Mouse (Mus musculus) v-Abl transformed pro-B cells (cell line): Measurements from ENCODE around the gene Wnt5b.

Experiments used
- in situ Hi-C, 2 experiments: fragments of 400-800 bp; cut with MboI; formaldehyde crosslinking; loops; one replicate each; pipeline ENCODE4 v1.15.1; 2025; ENCODE audit not compliant: unreplicated experiment in 2 of 2

Gene Wnt5b

DNA sequence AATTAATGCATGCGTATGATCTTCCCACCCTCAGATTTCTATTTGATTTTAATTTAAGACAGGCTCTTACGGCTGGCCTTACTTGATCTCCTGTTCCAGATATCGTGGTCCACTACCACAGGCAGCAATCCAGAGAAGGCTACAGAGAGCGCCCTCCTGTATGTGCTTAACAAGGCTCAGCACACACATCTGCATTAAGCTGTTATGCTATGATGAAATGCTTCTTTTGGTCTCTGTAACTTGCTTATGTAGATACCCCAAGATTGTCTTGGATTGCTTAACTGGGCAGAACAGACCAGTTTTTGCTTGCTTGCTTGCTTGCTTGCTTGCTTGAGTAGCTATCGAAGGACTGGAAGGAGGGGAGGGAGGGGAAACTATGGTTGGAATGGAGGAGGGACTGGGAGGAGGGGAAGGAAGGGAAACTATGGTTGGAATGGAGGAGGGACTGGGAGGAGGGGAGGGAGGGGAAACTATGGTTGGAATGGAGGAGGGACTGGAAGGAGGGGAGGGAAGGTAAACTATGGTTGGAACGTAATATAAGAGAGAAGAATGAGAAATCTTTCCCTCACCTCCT is 112.3 kb downstream of the Wnt5b start:
- in situ Hi-C loops, result loop anchor here (5.0 to 25.0 kb wide), 6 partner anchors 305 to 1245 kb away; partner anchors contain the start of genes Bms1 (in 2 of the 2), Ankrd26 (in 1 of the 2) and Ret (in 1 of the 2)

DNA sequence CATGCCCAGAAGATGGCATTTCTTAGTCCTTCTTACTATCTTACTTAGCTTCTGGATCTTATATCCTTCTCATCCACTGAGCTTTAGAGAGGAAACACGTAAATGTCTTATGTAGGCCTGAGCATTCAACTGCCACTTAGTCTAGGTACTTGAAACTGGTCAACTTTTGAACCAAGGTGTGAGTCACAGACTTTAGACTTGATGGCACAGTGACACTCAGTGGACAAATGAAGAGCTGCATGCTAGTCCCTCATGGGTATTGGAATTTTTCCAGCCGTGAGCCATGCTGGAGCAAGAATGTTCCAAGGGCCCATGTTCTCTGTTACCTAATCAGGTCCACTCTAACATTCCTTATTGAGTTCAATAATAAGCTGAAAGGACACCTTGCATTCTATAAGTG is 113.6 kb downstream of the Wnt5b start:
- in situ Hi-C loops, result loop anchor here (5.0 to 25.0 kb wide), 6 partner anchors 303 to 1243 kb away; partner anchors contain the start of genes Bms1 (in 2 of the 2), Ankrd26 (in 1 of the 2) and Ret (in 1 of the 2)

DNA sequence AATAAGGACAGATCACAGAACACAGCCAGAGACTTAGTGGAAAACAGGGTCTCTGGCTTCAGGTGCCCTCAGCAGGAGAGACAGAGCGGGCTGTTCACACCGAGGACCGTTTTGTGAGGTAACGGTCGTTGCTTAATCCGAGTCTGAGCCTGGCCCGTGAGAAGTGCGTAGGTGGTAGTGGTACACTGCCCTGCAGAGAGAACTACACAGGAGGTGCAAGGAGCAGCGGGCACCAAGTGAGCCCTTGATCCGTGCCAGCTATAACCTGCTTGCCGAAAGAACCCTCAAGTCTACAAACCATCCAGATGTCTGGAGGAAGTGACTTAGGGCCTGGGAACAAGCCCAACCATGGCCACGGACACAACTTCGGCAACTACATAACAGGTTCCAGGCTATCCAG is 114.8 kb downstream of the Wnt5b start:
- in situ Hi-C loops, result loop anchor here (5.0 to 25.0 kb wide), 7 partner anchors 37 to 1242 kb away; partner anchors contain the start of genes Bms1 (in 2 of the 2), Ankrd26 (in 1 of the 2) and Ret (in 1 of the 2)

DNA sequence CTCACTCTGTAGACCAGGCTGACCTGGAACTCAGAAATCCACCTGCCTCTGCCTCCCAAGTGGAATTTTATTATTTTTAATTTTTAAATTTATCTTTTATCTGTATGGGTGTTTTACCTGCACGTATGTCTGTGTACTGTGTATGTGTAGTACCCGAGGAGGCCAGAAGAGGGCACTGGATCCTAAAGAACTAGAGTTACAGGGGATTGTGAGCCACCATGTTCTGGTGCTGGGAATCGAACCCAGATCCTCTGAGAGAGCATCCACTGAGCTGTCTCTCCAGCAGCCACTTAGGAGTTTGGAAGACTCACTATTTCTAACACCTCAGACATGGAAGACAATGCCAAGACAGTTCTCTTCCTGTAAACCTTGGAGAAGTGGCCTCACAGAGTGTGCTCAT is 115.5 kb downstream of the Wnt5b start:
- in situ Hi-C loops, result loop anchor here (5.0 to 25.0 kb wide), 7 partner anchors 36 to 1241 kb away; partner anchors contain the start of genes Bms1 (in 2 of the 2), Ankrd26 (in 1 of the 2) and Ret (in 1 of the 2)

DNA sequence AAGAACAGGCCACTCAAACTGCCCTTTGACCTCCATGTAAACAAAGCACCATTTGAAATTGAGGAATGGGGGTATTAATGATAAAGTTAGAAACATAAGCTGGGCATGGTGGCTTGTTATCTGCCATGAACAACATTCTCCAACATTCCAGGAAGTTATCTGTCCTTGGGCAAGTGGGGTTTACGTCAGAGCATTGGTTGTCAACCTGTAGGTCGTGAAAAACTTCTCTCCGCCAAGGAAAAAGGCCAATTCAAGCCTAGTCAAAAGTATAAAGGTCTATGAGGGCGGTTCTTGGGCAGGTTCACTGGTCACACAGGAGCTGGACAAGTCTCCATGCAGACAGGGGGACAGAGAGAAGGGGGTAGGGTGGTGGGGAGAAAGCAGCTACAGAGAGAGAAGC is 123.1 kb downstream of the Wnt5b start:
- in situ Hi-C loops, result no loop called here

DNA sequence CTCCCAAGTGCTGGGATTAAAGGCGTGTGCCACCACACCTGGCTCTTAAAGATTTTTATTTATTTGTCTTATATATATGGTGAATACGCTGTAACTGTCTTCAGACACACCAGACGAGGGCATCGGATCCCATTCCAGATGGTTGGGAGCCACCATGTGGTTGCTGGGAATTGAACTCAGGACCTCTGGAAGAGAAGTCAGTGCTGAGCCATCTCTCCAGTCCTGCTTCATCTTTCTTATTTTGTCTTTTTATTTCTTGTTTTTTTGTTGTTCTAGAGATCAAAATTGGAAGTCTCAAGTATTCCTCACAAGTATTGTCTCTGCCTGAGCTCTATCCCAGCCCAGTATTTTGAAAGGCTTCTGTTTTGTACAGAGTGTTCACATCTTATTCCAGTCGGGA is 123.8 kb downstream of the Wnt5b start:
- in situ Hi-C loops, result no loop called here

DNA sequence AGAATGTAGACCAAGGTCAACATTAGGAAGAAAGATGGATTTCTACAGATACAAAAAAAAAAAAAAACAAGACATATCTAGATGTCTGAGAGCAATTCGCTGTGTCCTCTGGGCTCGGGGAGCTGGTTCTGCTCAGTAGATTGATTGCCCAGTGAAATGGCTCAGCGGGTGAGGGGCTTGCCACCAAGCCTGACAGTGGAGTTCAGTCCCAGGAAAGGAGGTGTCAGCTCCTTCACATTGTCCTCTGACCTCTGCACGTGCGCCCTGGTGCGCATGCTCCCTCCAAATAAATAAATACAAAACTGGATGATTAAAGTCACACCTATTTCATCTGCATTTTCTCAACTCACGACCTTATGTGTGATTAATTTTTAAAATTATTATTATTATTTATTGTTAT is 124.7 kb downstream of the Wnt5b start:
- in situ Hi-C loops, result no loop called here

DNA sequence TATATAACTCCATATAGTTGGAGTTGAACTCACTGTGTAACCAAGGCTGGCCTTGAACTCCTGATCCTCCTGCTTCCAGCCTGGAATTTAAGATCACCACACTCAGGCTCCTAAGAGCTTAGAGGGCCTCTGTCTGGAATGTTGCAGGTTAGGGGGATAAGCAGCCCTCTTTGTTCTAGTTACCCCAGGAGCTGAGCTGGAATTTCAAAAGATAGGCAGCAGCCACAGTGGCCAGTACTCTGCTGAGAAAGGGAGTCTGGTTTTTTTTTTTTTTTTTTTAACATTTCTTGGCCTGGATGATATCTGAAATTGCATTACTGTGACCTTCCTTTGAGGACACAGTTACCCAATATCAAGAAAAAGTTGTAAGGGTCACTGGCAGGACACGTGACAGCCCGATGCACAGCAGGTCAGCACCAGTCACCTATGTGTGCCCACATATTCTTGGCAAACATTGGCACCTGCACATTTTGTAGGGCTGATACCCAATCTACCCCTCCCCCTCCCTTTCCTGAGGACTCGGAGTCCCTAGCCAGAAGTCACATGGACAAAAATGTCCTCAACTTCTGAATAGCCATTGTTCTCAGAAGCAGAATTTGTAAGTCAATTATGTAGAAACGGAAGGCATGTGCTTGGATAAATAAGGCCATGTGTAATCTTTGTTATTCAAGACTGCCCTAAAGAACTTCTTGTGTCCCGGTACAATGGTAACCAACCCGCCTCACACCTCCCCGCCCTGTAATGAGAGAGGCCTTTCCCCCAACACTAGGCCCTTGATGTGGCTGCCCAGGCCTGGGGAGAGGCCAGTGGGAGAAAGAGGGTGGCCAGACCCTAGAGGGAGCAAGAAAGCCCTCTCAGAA is 125.5 kb downstream of the Wnt5b start:
- in situ Hi-C loops, result no loop called here

DNA sequence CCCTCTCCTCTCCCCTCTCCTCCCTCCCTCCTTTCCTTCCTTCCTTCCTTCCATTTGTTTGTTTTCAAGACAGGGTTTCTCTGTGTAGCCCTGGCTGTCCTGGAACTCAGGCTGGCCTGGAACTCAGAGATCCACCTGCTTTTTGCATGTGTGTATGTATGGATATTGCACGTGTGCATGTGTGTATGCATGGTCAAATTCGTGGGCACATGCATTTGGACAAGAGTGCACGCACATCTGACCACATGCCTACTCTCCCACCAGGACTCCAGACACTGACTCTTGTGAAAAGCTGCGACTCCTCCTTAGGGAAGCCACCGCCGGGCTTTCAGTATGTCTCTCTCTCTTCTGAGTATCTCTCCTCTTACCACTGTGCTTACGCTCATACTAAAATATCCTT is 126.3 kb downstream of the Wnt5b start:
- in situ Hi-C loops, result no loop called here

DNA sequence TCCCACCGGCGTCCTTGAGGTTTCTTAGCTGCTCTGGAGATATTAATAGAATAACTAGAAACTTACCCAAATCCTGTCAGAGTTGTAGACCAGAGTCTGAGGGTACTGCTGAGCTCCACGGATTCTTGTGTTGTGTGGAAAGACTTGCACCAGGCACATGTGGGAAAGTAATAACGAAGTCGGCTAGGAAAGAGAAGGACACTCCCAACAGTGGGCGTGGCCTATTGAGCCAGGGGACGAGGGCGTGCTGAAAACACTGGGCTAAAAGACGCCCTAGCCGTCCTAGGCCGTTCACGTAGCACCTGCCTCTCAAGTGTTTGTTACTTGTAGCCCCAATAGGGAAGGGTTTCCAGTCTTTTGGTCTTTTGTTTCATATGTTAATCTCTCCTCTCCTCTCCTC is 126.8 kb downstream of the Wnt5b start, which contains the start of gene Adipor2:
Gene Adipor2, minus strand, starts transcription at position 351 of the 400 bp plus-strand sequence.
- in situ Hi-C loops, result no loop called here

DNA sequence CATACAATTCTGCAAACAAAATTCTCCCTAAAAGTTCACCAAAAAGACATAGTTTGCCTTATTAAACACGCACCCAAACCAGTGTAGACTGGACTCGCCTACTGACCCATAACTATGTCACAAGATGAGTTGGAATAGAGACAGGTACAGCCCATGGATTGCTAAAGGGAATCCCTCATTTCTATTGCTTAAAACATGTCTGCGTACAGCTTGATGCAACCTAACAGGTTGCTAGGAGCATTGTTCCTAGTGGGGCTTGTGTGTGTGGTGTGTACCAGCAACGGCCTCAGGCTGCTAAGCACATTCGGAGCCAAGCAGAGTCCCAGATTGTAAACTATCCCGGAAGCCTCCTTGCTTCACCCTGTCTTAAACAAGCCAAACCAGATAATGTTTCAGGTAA is 127.5 kb downstream of the Wnt5b start:
- in situ Hi-C loops, result no loop called here

DNA sequence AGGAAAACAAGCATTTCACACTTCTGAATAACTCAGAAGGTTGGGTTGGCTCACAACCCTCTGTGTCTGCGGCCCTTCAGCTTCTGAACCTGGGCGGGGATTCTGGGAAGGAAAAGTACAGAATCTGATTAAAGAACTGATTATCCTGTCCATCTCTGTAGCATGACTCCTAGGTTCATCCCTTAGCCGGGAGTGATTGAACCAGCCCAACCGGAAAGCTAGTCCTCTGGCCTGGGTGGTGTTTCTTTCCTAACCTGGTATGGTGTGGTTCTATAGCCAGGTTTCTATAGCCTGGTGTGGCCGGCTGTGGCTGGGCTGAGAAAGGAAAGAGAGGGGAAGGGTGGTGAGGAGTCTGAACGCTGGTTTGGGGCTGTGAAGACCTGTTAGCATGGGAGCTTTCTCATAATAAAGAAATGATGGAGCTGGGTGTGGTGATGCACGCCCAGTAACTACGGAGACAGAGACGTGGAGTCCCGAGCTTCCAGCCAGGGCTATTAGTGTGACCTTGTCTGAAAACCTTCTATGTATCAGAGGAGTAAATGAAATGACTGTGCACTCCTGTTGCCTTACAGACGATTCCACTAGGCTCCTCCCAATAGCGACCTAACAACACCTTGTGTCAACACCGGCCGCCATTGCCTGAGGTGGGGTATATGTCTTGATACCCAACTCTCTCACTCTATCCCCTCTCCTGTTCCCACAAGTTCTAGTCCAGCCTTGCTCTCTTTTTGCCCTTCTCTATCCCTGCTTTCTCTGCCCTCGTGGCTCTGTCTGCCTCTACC is 129.7 kb downstream of the Wnt5b start:
- in situ Hi-C loops, result no loop called here

DNA sequence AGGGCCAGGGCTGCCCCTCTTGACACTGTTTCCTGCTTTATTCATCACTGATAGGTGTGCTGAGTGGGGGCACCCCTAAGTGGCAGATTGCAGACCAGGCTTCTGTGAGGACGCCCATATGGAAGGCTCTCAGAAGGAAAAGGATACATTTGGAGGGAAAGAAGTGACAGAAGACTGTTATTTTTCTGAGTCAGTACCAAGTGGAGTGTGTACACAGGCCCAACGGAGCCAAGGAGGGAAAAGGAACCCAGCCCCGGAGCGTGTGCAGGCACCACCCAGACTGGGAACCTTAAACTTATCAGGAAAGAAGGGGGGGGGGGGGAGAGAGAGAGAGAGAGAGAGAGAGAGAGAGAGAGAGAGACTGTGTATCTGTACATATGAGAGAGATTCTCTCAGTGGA is 131.6 kb downstream of the Wnt5b start:
- in situ Hi-C loops, result no loop called here

DNA sequence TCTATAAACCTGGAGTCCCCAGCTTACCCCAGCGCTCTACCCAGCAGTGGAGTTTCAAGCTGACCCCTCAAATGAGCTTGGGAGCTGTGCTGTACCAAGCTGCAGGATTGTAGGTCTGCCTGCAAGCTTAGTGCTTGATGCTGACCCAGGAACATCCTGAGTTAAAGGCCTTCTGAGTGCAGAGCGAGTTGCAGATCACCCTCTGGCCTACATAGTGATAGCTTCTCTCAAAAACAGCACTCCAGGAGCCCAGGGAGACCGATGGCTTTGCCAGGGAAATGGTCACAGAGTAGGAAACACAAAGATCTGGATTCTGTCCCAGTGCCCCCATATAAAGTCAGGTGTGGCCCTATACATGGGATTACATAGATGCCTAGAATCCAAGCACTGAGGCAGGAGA is 132.6 kb downstream of the Wnt5b start:
- in situ Hi-C loops, result no loop called here

DNA sequence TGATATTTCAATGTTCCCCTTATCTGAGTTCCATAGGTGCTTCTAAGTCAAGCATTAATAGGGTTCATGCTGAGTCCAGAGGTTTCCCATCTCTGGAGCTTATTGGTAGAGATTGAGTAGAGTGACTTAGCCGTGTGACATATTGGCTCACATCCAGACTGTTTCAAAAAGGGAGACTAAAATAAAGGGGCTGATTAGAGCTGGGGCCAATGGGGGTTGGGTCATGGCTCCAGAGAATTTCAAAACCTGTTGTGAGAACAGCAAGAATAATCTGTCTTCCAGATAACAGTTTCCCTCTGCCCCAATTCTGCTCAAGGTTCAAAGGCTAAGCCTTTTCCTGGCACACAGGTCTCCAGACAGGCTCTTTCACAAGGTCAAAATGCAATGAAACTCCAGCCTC is 134.4 kb downstream of the Wnt5b start:
- in situ Hi-C loops, result no loop called here

DNA sequence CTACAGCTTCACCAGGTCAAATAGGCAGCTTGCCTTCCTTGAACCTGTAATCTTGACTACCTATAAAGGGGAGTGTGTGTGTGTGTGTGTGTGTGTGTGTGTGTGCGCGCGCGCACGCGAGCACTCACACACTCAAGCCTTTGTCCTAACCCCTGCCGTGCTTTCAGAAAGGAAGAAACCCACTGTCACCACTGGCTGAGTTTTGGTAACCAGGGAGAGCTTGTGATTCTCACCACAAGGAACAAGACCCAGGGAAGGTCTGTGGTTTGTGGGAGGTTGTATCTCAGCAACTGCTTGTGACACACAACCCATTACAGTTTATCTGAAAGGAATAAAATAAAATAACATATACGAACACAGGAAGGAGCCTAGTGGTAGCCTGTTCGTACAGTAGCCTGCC is 135.6 kb downstream of the Wnt5b start:
- in situ Hi-C loops, result no loop called here

DNA sequence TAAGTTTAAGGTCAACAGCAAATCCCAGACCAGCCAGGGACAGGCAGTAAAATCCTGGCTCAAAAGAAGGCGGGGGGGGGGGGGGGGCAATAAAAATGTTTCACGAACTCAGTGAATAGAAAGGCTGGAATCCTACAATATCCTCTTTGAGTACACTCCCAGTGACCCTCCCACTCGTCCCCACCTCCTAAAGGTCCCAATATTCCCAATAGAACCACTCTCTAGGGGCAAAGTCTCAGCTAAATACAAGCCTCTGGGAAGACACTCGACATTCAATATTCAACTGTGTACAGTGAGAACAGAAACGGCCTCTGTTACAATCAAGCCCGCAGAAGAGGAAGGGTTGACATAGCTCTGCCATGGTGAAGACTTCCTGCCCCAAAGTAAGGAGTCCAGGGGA is 136.3 kb downstream of the Wnt5b start:
- in situ Hi-C loops, result no loop called here

DNA sequence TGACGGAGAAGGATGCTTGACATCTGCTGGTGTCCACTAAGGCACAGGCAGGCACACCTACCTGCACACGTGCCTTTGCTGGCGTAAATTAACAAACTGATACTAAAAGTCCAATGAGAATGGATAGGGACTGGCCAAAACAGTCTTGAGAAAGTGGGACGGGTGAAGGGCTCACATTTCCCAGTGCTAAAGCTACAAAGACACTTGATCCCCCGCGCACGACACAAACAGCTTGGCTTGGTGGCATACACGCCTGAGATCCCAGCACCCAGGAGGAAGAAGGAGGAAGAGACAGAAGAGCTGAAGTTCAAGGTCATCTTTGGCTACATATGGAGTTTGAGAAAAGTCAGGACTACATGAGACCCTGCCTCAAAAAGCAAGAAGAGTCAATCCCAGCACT is 137.6 kb downstream of the Wnt5b start:
- in situ Hi-C loops, result no loop called here

DNA sequence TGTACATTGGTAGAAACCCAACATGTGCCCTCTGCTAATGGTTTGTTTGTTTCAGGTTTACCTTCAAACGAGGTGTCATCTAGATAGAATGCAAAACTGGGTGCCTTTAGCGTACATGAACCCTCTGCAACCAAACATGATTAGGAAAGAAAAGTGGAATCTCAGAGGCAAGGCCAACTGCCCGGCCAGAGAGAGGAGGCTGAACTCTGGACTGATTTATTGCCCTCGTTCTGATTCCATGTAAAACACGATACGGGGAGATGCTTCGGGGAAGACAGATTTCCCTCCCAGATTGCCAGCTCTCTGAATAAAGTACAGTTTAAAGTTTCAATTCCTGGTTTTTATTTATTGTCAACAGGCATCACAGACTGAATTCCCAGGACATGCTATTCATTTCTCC is 138.8 kb downstream of the Wnt5b start:
- in situ Hi-C loops, result no loop called here

DNA sequence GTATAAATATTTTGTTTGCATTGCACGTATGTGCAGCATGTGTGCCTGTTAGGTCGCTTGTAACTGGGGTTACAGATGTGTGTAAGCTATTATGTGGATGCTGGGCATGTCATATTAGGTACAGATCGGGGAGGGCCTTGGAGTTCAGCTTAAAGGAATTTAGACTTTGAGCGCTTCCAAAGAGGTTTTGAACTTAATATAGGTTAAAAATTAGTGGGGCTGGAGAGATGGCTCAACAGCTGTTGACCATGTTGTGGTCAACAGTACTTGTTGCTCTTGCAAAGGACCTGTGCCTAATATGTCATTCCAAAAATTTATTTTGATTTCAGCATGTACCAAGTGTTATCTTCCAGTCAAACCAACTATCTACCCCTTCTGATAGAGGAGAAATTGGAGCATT is 139.3 kb downstream of the Wnt5b start:
- in situ Hi-C loops, result no loop called here

DNA sequence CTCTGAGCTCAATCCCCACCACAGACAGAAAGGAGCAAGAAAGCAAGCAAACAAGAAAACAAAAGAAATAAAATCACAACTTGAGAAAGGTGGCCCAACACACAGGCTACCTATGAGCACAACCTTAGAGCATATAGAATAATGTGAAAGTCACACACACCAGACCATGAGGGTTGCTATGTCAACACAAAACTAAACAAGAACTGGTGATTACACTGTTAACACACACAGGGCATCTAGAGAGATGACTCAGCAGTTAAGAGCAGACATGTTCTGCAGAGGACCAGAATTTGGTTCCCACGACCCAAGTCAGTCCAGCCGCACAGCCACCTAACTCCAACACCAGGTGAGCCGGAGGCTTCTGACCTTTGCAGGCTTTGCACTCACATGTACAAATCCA is 141.2 kb downstream of the Wnt5b start:
- in situ Hi-C loops, result no loop called here
